26 mouse cellular contexts compared by ENCODE assay signal in the genomic region with DNA sequence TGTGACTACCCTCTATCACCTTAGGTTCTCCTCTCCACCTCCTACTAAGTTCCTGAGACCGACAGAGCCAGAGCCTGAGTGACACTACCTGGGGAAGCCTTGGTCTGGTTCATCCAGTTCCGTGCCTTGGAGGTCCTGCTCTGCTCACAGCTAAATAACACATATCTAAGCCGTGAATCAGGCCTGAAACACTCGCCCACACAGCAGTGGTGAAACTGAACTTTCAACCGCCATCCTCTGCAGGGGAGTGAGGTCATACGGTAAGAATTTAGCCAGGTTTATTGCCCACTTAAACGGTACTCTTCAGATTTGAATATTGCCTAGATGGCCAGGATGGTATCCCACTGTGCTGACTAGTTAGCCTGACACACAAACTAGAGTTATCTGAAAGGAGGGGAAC. TPM values are rescaled to one million over a fixed set of nuclear protein-coding genes. Genes with fewer than 3 reads are reported as not detected.
DNase-seq lines count a peak whose midpoint lies in the region; ATAC-seq and TF ChIP-seq lines count a peak whose summit lies in the region.
"Had no signal": no experiment of that assay in that cellular context is flagged by ENCODE, and none has a peak within 500 bp of the region (broad histone marks: within the 10 kb centered on the region; RNA-seq: fewer than 3 reads in every experiment).

No protein-coding gene starts in this region.

- H3K79me2 ChIP-seq in myocyte (ENCODE audit: control insufficient read depth, insufficient read depth), result no peaks in the 10 kb centered on the region

- 48% methylated on average over 7 of the region's 7 CpGs for WGBS in liver, embryonic 16.5 days (ENCODE audit: insufficient replicate concordance)
- WGBS in liver, embryonic 11.5 days, result 69% methylated on average over 7 of the region's 7 CpGs

- no peaks in the 10 kb centered on the region for H3K4me1 ChIP-seq in liver, embryonic 16.5 days (ENCODE audit: control insufficient read depth, low read depth, low read length)
- no peaks in the 10 kb centered on the region for H3K4me1 ChIP-seq in liver, embryonic 11.5 days (replicated peaks; ENCODE audit: control insufficient read depth, insufficient read depth, low read length)
- H3K4me1 ChIP-seq: heart, embryonic 13.5 days; liver, embryonic 13.5 days; lung, embryonic 15.5 days had no signal

- TF ChIP-seq POLR2A in myocyte (IDR thresholded peaks at IDR 0.05; ENCODE audit: insufficient read length, low read depth), result no peak

- no peak overlapping the region for H3K27ac ChIP-seq in liver, embryonic 16.5 days (ENCODE audit: low read length)
- H3K27ac ChIP-seq in liver, embryonic 11.5 days (ENCODE audit: low read depth, low read length), result no peak overlapping the region
- H3K27ac ChIP-seq: heart, adult 2 months; heart, embryonic 13.5 days; hindbrain, embryonic 12.5 days; limb, embryonic 12.5 days; liver, embryonic 13.5 days; lung, embryonic 15.5 days; macrophage; midbrain, embryonic 10.5 days had no signal

- peak; percentile 53; the same call in 1 of the 2 replicates for ATAC-seq in liver, embryonic 16.5 days (ENCODE audit: low read depth)
- ATAC-seq in liver, embryonic 11.5 days (replicated peaks; ENCODE audit: low FRiP score), result no peak
- ATAC-seq: forebrain, embryonic 16.5 days had no signal

- no peak overlapping the region for H3K9ac ChIP-seq in liver, embryonic 16.5 days (ENCODE audit: low read depth, low read length)
- H3K9ac ChIP-seq in liver, embryonic 11.5 days (ENCODE audit: low read depth, low read length), result no peak overlapping the region
- H3K9ac ChIP-seq: heart, embryonic 13.5 days; hindbrain, embryonic 12.5 days; limb, embryonic 12.5 days; liver, embryonic 13.5 days; lung, embryonic 15.5 days had no signal

- H3K4me3 ChIP-seq in liver, embryonic 16.5 days (ENCODE audit: low read depth, low read length), result no peak overlapping the region
- no peak overlapping the region for H3K4me3 ChIP-seq in liver, embryonic 11.5 days (ENCODE audit: low read depth, low read length)
- H3K4me3 ChIP-seq in myocyte, result no peak overlapping the region
- H3K4me3 ChIP-seq: heart, adult 2 months; heart, embryonic 13.5 days; hindbrain, embryonic 12.5 days; limb, embryonic 12.5 days; liver, embryonic 13.5 days; lung, embryonic 15.5 days; midbrain, embryonic 10.5 days had no signal

- H3ac ChIP-seq in myocyte (ENCODE audit: control insufficient read depth, insufficient read length), result no peak overlapping the region

- peaks cover 9% of the 10 kb centered on the region for H3K27me3 ChIP-seq in liver, embryonic 16.5 days (ENCODE audit: control insufficient read depth, insufficient read depth, low read depth, low read length)
- no peaks in the 10 kb centered on the region; the same call in 1 of the 2 replicates for H3K27me3 ChIP-seq in liver, embryonic 11.5 days (replicated peaks; ENCODE audit: control insufficient read depth, insufficient read depth, low read length)
- no peaks in the 10 kb centered on the region for H3K27me3 ChIP-seq in myocyte (ENCODE audit: control insufficient read depth, insufficient read depth, insufficient read length)
- H3K27me3 ChIP-seq: CH12.LX; hindbrain, embryonic 12.5 days had no signal

- no peak for DNase-seq in liver, embryonic 11.5 days (ENCODE audit: low spot score)
- peak; percentile 78 for DNase-seq in NIH3T3 (ENCODE audit: low read depth)
- DNase-seq in fat pad, adult 2 months (ENCODE audit: extremely low read depth, low read depth, low spot score), result peak; percentile 72
- no peak for DNase-seq in cerebellum, adult 9-11 months
- DNase-seq in frontal cortex, adult 2 months (ENCODE audit: extremely low spot score in 1 of 2, low spot score in 1 of 2), result no peak
- DNase-seq in lung, postnatal 4 days, result no peak
- DNase-seq: adrenal gland, adult 2 months; cerebellum, adult 11-12 months; gastrocnemius, postnatal 25 days; heart, adult 2 months; heart, postnatal 14 days; kidney, postnatal 4 days; liver, embryonic 13.5 days; thymus, adult 18-20 months; thymus, postnatal 36 days had no signal

- no peaks in the 10 kb centered on the region for H3K36me3 ChIP-seq in liver, embryonic 16.5 days (ENCODE audit: control insufficient read depth, insufficient read depth)
- H3K36me3 ChIP-seq in liver, embryonic 11.5 days (ENCODE audit: control insufficient read depth, insufficient read depth, low read length), result no peaks in the 10 kb centered on the region
- H3K36me3 ChIP-seq in myocyte (ENCODE audit: control insufficient read depth, insufficient read depth), result no peaks in the 10 kb centered on the region
- H3K36me3 ChIP-seq: G1E; heart, embryonic 13.5 days; hindbrain, embryonic 12.5 days; limb, embryonic 12.5 days; liver, embryonic 13.5 days; lung, embryonic 15.5 days; midbrain, embryonic 10.5 days had no signal

- no peaks in the 10 kb centered on the region for H3K9me3 ChIP-seq in liver, embryonic 16.5 days (replicated peaks; ENCODE audit: control insufficient read depth, low read length)
- H3K9me3 ChIP-seq in liver, embryonic 11.5 days (ENCODE audit: control insufficient read depth, low read length), result no peaks in the 10 kb centered on the region
- H3K9me3 ChIP-seq: G1E; heart, embryonic 13.5 days; hindbrain, embryonic 12.5 days; limb, embryonic 12.5 days; liver, embryonic 13.5 days; lung, embryonic 15.5 days; midbrain, embryonic 10.5 days had no signal

- H3K4me2 ChIP-seq in liver, embryonic 16.5 days (ENCODE audit: low read depth, low read length), result no peak overlapping the region
- H3K4me2 ChIP-seq in liver, embryonic 11.5 days, result no peak overlapping the region
- H3K4me2 ChIP-seq in myocyte (ENCODE audit: low read depth), result peak overlapping the region; percentile 2
- H3K4me2 ChIP-seq: heart, embryonic 13.5 days; hindbrain, embryonic 12.5 days; limb, embryonic 12.5 days; liver, embryonic 13.5 days; lung, embryonic 15.5 days had no signal

TF ChIP-seq in myocyte, 11 proteins besides CTCF, POLR2A, EP300 and RAD21:
- TF ChIP-seq MAX (IDR thresholded peaks at IDR 0.05; ENCODE audit: low read depth) (no peak), TCF3 (IDR thresholded peaks at IDR 0.05; ENCODE audit: insufficient read length, low read depth) (no peak), TCF12 (IDR thresholded peaks at IDR 0.05; ENCODE audit: insufficient read depth, poor library complexity, severe bottlenecking) (no peak), SRF (IDR thresholded peaks at IDR 0.05; ENCODE audit: control insufficient read depth, insufficient read length, low read depth) (no peak)

RNA-seq across cellular contexts. Expression of a gene that starts 30.1 kb away (rescaled TPM):
- polyA plus RNA-seq in liver, embryonic 16.5 days (2015; fragmentation: Nextera tagmentation; extraction: Ambion mirVana), result 59.0 and 68.6 TPM in 2 replicates
- polyA plus RNA-seq in liver, embryonic 11.5 days (2014; fragmentation: Nextera tagmentation; extraction: Ambion mirVana), result 191 and 205 TPM in 2 replicates
- polyA plus RNA-seq in myocyte (2012; fragmentation: generic; extraction: Trizol), result 7.4 TPM
- polyA plus RNA-seq in frontal cortex, adult 2 months (2012; rRNA removed), result 15.8 and 19.0 TPM in 2 replicates

RNA-seq across cellular contexts. Expression of a gene that starts 53.8 kb away (rescaled TPM):
- polyA plus RNA-seq in liver, embryonic 16.5 days (2015; fragmentation: Nextera tagmentation; extraction: Ambion mirVana), result 8.8 and 9.1 TPM in 2 replicates
- polyA plus RNA-seq in liver, embryonic 11.5 days (2014; fragmentation: Nextera tagmentation; extraction: Ambion mirVana), result 42.2 and 45.9 TPM in 2 replicates
- 13.4 TPM for polyA plus RNA-seq in myocyte (2012; fragmentation: generic; extraction: Trizol)
- polyA plus RNA-seq in frontal cortex, adult 2 months (2012; rRNA removed), result 35.5 and 39.9 TPM in 2 replicates

Comparison
In these comparisons a context has a peak if more than half of its experiments do, and no peak if none do; other contexts are left out.
1. DNase-seq: peak in NIH3T3 (single experiment) and fat pad, adult 2 months (single experiment); none in liver, embryonic 11.5 days (single experiment), cerebellum, adult 9-11 months (single experiment), frontal cortex, adult 2 months (0 of 2) and lung, postnatal 4 days (0 of 2).